Mouse (Mus musculus) stomach, embryonic 15.5 days (tissue): ENCODE data around the gene 1700092M07Rik. TPM values are rescaled to one million over a fixed set of nuclear protein-coding genes. Genes with fewer than 3 reads are reported as not detected.

Experiments
- ATAC-seq: fragments of 200-750 bp; cut with Nextera tagmentation; 2 replicates; pipeline ENCODE4 v1.8.0; 2017; ENCODE audit warnings: low read depth, moderate number of reproducible peaks, moderate TSS enrichment; ENCODE audit not compliant: insufficient read depth, low FRiP score
- H3K27ac ChIP-seq: fragments of 300-500 bp; sonication (generic); 2 replicates; pipeline ENCODE4 v1.5.1; 2015; ENCODE audit warnings: mild to moderate bottlenecking, inconsistent platforms
- H3K27me3 ChIP-seq: fragments of 300-500 bp; sonication (generic); replicated peaks from 2 replicates; pipeline ENCODE4 v1.6.1; 2015; ENCODE audit warnings: inconsistent platforms
- H3K36me3 ChIP-seq: fragments of 300-500 bp; sonication (generic); 2 replicates; pipeline ENCODE4 v1.6.1; 2015; ENCODE audit warnings: inconsistent platforms
- H3K4me1 ChIP-seq: fragments of 300-500 bp; sonication (generic); 2 replicates; pipeline ENCODE4 v1.6.1; 2015; ENCODE audit warnings: inconsistent platforms
- H3K4me2 ChIP-seq: fragments of 300-500 bp; sonication (generic); 2 replicates; pipeline ENCODE4 v1.6.1; 2015; ENCODE audit warnings: mild to moderate bottlenecking, inconsistent platforms
- H3K4me3 ChIP-seq: fragments of 300-500 bp; sonication (generic); replicated peaks from 2 replicates; pipeline ENCODE4 v1.5.1; 2015; ENCODE audit warnings: inconsistent platforms
- H3K9ac ChIP-seq: fragments of 300-500 bp; sonication (generic); 2 replicates; pipeline ENCODE4 v1.6.1; 2015; ENCODE audit warnings: inconsistent platforms
- H3K9me3 ChIP-seq: fragments of 300-500 bp; sonication (generic); 2 replicates; pipeline ENCODE4 v1.6.1; 2016; ENCODE audit warnings: inconsistent platforms
- WGBS: fragments of 180-500 bp; shearing (Covaris S2); methylation state at CpG from one replicate; pipeline ENCODE4 v1.1.7; 2015; 5-methylcytosine and 5-hydroxymethylcytosine counted together
- polyA plus RNA-seq: library from polyadenylated mRNA; unstranded; fragments of >200 nt; fragmentation: Nextera tagmentation; extraction: Ambion mirVana; gene quantifications from 2 replicates; pipeline ENCODE4 v1.2.1, GENCODE M21; 2015

1700092M07Rik gene
- polyA plus RNA-seq, 1 experiment from 2014 or later: 1.7 TPM

DNA sequence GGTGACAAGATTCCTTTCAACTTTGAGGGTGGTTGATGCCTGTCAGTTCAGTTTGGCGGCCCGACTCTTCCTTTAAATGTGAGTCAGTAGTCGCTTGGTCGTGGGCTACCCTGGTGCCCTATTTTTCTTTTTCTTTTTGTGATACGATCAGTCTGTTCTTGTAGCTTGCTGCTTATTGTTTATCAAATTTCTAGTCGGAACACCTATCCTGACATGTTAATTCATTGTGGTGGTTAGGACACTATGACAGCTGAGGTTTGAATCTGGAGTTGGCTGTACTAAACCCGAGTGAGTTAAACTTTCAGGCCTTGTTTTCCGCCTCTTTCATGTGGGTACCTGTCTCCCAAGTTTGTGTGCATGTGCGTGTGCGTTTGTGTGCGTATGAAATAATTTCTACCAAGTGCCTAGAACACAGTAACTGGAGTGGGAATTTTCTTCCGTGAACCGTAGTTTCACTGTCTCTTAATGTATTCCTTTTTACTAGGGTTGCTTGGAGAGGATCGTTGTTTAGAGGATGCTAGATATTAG lies 17.0 kb downstream of the 1700092M07Rik start:
- H3K4me2 ChIP-seq: peak overlapping the region; percentile 61
- no peaks in the 10 kb centered on the region for H3K9me3 ChIP-seq
- no peak for ATAC-seq
- peak overlapping the region; percentile 96 for H3K4me3 ChIP-seq
- peak overlapping the region; percentile 94 for H3K9ac ChIP-seq
- 3% methylated on average over 14 of the region's 14 CpGs for WGBS
- peaks cover 6% of the 10 kb centered on the region; the same call in 1 of the 2 replicates for H3K4me1 ChIP-seq
- peak overlapping the region; percentile 92 for H3K27ac ChIP-seq
- peaks cover 13% of the 10 kb centered on the region for H3K36me3 ChIP-seq
- H3K27me3 ChIP-seq: no peaks in the 10 kb centered on the region

DNA sequence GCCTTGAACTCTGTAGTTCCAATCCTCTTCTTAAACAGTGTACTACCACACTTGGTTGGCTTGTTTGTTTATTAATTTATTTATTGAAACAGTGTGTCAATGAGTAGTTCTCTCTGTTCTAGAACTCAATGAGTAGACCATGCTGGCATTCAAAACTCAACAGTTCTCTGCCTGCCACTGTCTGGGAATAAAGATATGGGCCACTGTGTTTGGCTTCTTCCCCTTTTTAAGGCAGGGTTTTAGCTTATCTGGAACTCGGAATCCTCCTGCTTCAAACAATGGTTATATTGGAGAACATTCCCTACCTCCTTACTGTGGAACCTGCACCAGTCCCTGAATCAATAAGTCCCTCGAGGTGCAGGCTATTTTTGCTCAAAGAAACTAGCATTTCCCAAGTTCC lies 18.4 kb downstream of the 1700092M07Rik start:
- H3K27ac ChIP-seq: no peak overlapping the region

DNA sequence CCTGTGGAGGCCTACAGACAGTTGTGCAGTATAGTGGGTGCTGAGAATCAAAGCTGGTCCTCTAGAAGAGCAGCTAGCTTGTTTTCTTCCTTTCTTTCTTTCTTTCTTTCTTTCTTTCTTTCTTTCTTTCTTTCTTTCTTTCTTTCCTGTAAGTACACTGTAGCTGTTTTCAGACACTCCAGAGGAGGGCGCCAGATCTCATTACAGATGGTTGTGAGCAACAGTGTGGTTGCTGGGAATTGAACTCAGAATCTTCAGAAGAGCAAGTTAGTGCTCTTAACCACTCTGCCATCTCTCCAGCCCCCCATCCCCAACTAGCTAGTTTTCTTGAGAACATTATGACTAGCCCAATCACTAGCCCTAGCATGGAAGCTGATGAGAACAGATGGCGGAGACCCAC lies 20.2 kb downstream of the 1700092M07Rik start:
- Histone ChIP-seq H3K27ac (no peak overlapping the region), H3K9me3 (no peaks in the 10 kb centered on the region), H3K27me3 (no peaks in the 10 kb centered on the region), H3K4me3 (no peak overlapping the region), H3K36me3 (peaks cover 31% of the 10 kb centered on the region), H3K4me2 (no peak overlapping the region), H3K4me1 (peaks cover 6% of the 10 kb centered on the region; the same call in 1 of the 2 replicates), H3K9ac (no peak overlapping the region)
- no peak for ATAC-seq
- 98% methylated on average over 2 of the region's 2 CpGs for WGBS

More for the DNA sequence above, 18.4 kb downstream of the 1700092M07Rik start:
- ATAC-seq: no peak
- Histone ChIP-seq H3K9ac (no peak overlapping the region), H3K4me1 (peaks cover 6% of the 10 kb centered on the region; the same call in 1 of the 2 replicates), H3K36me3 (peaks cover 20% of the 10 kb centered on the region), H3K4me2 (0 out of 2 replicates have a peak overlapping the region, but pooled peaks have one; percentile 61), H3K27me3 (no peaks in the 10 kb centered on the region), H3K9me3 (no peaks in the 10 kb centered on the region), H3K4me3 (no peak overlapping the region)
- WGBS: 77% methylated on average over 2 of the region's 2 CpGs

DNA sequence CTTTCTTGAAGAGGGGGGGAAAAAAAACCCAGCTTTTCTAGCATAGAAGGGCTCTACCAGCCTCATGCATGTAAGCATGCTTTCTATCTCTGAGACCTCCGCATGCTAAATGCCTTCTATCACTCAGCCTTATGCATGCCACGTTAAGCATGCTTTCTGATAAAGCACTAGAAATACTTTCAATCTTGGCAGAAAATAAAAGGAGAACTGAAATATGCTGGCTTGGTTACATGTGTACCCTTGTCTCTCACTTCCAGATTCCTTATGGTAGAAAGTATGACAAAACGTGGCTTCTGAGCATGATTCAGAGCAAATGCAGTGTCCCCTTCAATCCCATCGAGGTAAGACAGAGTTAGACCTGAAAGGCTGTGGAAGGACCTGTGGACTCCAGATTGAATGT lies 22.8 kb downstream of the 1700092M07Rik start:
- Histone ChIP-seq H3K9ac (no peak overlapping the region), H3K4me2 (no peak overlapping the region), H3K36me3 (peaks cover 54% of the 10 kb centered on the region), H3K9me3 (no peaks in the 10 kb centered on the region), H3K4me1 (peaks cover 2% of the 10 kb centered on the region; the same call in 1 of the 2 replicates), H3K27ac (no peak overlapping the region), H3K27me3 (no peaks in the 10 kb centered on the region), H3K4me3 (no peak overlapping the region)
- ATAC-seq: no peak
- 90% methylated on average over 4 of the region's 4 CpGs for WGBS

DNA sequence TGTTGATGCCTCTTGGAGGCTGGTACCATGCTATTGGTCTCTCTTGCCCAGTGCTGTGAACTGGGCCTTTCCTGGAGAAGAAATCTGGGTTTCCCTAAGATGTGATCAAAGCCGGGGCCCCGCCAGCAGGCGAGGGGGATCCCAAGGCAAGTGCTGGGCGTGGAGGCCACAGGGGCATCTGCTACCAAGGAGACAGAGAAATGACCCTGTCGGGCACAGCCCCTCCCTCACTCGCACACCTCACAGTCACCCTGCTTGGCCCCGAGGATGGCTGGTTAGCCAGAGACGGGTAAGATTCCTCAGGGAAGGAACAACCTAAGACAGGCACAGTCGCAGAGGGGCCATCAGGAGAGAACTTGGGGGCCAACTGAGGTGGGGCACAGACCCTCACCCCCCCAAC lies 25.0 kb downstream of the 1700092M07Rik start:
- no peaks in the 10 kb centered on the region for H3K27me3 ChIP-seq
- 94% methylated on average over 9 of the region's 9 CpGs for WGBS
- no peak overlapping the region for H3K9ac ChIP-seq
- H3K36me3 ChIP-seq: peaks cover 62% of the 10 kb centered on the region
- no peak for ATAC-seq
- no peak overlapping the region for H3K4me3 ChIP-seq
- H3K9me3 ChIP-seq: no peaks in the 10 kb centered on the region
- no peak overlapping the region for H3K4me2 ChIP-seq
- no peak overlapping the region for H3K27ac ChIP-seq
- H3K4me1 ChIP-seq: no peaks in the 10 kb centered on the region

DNA sequence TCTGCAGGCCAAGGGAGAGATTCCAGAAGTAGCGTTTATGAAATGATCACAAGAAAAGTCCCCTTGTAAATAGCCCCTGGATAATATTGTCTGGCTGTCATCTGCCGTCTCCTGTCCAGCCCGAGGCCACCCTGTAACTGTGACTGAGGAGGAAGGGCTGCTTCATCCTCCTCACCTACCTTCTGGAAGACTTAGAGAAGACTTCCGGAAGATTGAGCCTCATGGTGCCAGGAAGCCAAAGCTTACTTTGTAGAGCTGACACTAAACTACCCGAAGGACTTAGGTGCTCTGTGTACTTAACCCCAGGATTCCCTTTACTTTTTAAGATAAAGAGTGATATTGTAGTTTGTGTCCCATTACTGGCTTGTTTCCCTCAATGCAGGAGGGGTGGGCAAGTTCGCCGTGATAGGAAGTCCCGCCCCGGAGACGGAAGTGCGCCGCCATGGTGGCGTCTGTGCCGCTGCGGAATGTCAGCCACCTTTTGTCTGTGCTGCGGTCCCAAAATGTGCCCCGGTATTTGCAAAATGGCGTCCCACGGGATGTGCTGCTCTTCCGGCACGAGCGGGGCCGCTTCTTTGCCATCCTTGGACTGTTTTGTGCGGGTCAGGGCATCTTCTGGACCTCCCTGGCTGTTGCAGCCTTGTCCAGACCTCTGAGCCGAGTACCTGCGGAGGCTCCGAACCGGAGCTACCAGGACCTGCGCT lies 30.2 kb downstream of the 1700092M07Rik start, which contains the start of gene Tmem223:
TSS of gene Tmem223 (plus strand) at position 430 of the 704 bp plus-strand sequence.
- no peaks in the 10 kb centered on the region for H3K27me3 ChIP-seq
- ATAC-seq: 0 out of 2 replicates have a peak, but pooled peaks have one; percentile 13
- H3K4me3 ChIP-seq: peak within 1 kb of the TSS; percentile 56
- 21% methylated on average over 29 of the region's 29 CpGs for WGBS
- H3K9ac ChIP-seq: peak within 1 kb of the TSS; percentile 67
- H3K4me1 ChIP-seq: peaks cover 15% of the 10 kb centered on the region
- peak within 1 kb of the TSS; percentile 58 for H3K27ac ChIP-seq
- peaks cover 39% of the 10 kb centered on the region for H3K36me3 ChIP-seq
- H3K4me2 ChIP-seq: peak within 1 kb of the TSS; percentile 59
- no peaks in the 10 kb centered on the region for H3K9me3 ChIP-seq

DNA sequence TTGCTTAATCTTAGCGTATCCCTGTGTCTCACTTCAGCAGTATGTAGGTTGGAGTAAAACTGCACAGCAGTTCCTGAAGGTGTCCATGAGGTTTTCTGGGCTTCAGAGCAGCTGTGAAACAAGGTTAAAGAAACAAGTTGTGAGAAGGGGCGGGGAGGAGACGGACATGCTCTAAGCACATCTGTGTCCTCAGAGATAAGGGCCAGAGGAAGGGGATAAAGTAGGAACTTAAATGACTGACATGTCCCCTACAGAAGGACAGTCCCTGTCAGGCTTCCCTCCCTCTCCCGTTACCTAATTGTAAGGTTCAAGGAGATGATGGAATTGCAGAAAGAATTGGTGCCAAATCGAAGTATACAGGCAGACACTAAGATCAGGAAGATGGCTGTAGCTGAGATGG lies 32.5 kb downstream of the 1700092M07Rik start:
- 0 out of 2 replicates have a peak overlapping the region, but pooled peaks have one; percentile 100 for H3K27ac ChIP-seq
- H3K27me3 ChIP-seq: no peaks in the 10 kb centered on the region
- H3K4me2 ChIP-seq: peak overlapping the region; percentile 89
- H3K9me3 ChIP-seq: no peaks in the 10 kb centered on the region
- peaks cover 19% of the 10 kb centered on the region for H3K36me3 ChIP-seq
- WGBS: 68% methylated on average over 5 of the region's 5 CpGs
- H3K4me3 ChIP-seq: peak overlapping the region; percentile 67
- ATAC-seq: no peak
- H3K9ac ChIP-seq: peak overlapping the region; percentile 71; the same call in 1 of the 2 replicates
- peaks cover 15% of the 10 kb centered on the region for H3K4me1 ChIP-seq

DNA sequence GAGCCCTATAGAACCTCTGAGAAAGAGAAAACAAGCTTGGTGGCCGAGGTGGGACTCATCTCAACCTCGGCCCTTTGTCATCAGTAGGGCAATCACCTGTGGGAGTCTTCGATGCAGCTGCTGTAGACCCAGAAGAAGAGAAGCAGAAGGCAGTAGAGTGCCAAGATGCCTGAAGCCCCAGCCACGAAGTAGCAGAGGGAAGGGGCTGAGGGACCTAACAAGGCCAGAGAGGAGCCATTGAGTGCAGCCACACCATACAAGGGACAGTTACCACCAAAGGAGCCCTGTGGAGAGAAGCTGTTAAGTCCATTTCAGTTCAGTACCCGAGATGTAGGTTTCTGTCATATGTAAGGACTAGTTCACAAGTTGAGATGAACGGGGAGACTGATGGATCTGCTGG lies 32.9 kb downstream of the 1700092M07Rik start:
- Histone ChIP-seq H3K4me2 (peak overlapping the region; percentile 89), H3K27me3 (no peaks in the 10 kb centered on the region), H3K9me3 (no peaks in the 10 kb centered on the region), H3K9ac (peak overlapping the region; percentile 71; the same call in 1 of the 2 replicates), H3K27ac (peak overlapping the region; percentile 100), H3K36me3 (peaks cover 22% of the 10 kb centered on the region), H3K4me3 (peak overlapping the region; percentile 67), H3K4me1 (peaks cover 15% of the 10 kb centered on the region)
- WGBS: 49% methylated on average over 6 of the region's 6 CpGs
- ATAC-seq: no peak

DNA sequence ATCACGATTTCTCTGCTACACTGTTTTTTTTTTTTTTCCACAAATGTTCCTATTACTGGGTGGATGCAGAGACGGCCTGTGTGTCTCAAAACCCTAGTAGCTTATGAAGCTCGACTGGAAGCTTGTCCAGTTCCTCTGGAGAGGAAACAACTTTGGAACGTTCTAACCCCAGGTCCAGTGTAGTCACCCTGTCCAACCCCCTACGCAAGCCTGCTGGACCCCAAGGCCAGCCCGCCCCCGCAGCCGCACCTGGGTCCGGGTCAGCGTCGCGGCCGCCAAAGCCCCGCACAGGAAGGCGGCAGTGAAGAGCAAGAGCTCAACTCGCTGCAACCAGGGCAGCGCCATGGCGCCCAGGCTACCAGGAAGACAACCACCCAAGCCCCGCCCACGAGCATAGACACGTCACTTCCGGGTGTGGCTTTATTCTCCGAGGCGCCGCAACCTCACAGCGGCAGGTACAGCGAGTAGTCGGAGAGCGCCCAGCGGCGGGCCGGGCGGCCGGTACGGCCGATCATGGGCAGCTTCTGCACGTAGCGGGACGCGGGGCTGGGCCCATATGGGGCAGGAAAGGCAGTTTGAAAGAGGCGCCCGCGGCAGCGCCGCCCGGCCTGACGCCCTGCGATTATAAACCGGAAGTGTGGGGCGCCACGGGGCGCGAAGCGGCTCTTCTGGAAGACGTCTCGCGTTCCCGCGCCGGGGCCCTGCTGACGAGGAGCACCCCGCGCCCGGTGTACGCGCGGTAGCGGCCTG lies 33.7 kb downstream of the 1700092M07Rik start, which contains the start of gene Tmem179b:
TSS of gene Tmem179b (minus strand) at position 382 of the 750 bp plus-strand sequence.
- peak within 1 kb of the TSS; percentile 89 for H3K4me2 ChIP-seq
- peak within 1 kb of the TSS; percentile 100 for H3K27ac ChIP-seq
- peak within 1 kb of the TSS; percentile 67 for H3K4me3 ChIP-seq
- WGBS: under 1% methylated on average over 68 of the region's 68 CpGs
- peaks cover 17% of the 10 kb centered on the region for H3K36me3 ChIP-seq
- H3K9ac ChIP-seq: peak within 1 kb of the TSS; percentile 71
- peak; percentile 91 for ATAC-seq
- no peaks in the 10 kb centered on the region for H3K27me3 ChIP-seq
- peaks cover 15% of the 10 kb centered on the region for H3K4me1 ChIP-seq
- H3K9me3 ChIP-seq: no peaks in the 10 kb centered on the region

DNA sequence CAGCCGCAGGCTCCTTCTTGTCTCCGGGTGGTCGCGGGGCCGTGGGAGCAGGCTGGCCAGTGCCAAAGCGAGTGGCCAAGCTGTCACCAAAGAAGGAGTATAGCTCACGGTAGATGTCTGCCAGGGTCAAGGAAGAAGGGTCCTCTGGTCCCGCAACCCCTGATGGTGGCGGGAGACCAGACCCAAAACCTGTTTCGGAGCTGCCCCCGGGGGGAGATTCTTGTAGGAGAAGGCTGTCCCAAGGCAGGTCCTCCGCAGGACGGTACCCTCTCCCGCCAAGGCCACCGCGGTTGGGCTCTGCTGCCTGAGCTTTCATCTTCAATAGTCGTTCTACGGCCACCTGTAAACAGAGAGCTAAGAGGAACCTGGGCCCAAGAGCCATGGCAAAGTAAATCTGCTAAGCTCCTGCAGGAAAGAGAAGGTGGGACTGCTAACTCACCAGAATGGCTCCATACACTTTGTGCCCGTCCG lies 34.5 kb downstream of the 1700092M07Rik start:
- Histone ChIP-seq H3K9ac (peak overlapping the region; percentile 71), H3K27ac (peak overlapping the region; percentile 100), H3K4me1 (peaks cover 15% of the 10 kb centered on the region), H3K4me2 (peak overlapping the region; percentile 89), H3K4me3 (peak overlapping the region; percentile 67), H3K9me3 (no peaks in the 10 kb centered on the region), H3K36me3 (peaks cover 15% of the 10 kb centered on the region; the same call in 1 of the 2 replicates), H3K27me3 (no peaks in the 10 kb centered on the region)
- peak; percentile 4 for ATAC-seq
- 4% methylated on average over 20 of the region's 20 CpGs for WGBS

DNA sequence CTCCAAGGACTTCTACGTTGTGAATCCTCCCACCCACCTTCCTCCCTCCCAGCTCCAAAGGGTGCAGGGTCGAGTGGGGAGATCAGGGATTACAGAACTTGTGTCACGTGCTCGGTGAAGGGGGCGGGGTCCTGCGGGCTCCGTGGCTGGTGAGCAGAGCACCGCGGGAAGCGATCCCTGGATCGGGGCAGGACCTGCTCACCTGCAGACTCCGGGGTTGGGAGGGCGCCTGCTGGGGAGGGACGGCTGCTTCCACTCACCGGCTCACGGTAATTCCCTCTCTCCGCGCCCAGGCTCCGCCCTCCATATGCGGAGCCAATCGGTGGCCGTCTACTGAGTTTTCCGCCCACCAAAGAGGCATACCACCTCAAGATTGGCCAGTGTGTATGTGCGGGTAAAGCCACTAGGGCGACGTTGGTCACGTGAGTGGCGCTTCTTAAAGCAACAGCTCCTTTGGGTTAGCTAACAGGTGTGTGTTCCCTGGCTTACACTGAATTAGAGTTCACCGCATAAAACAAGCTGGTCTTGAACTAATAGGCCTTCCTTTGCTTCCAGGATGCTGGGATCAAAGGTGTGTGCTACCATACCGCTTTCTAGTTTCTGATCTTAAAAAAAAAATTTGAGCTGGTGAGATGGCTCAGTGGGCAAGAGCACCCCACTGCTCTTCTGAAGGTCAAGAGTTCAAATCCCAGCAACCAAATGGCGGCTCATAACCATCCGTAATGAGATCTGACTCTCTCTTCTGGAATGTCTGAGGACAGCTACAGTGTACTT lies 45.7 kb downstream of the 1700092M07Rik start, which contains the start of gene Taf6l:
TSS of gene Taf6l (minus strand) at position 410 of the 774 bp plus-strand sequence.
- Histone ChIP-seq H3K27me3 (no peaks in the 10 kb centered on the region), H3K4me2 (peak within 1 kb of the TSS; percentile 70), H3K9ac (peak within 1 kb of the TSS; percentile 61; the same call in 1 of the 2 replicates), H3K9me3 (no peaks in the 10 kb centered on the region), H3K27ac (peak within 1 kb of the TSS; percentile 87), H3K4me3 (peak within 1 kb of the TSS; percentile 75), H3K4me1 (no peaks in the 10 kb centered on the region), H3K36me3 (0 out of 2 replicates have a peak, but pooled peaks cover 9% of the 10 kb centered on the region)
- peak; percentile 99 for ATAC-seq
- WGBS: under 1% methylated on average over 32 of the region's 32 CpGs
